Mouse (Mus musculus): ENCODE data around the gene Metrnl. TPM values are rescaled to one million over a fixed set of nuclear protein-coding genes. Genes with fewer than 3 reads are reported as not detected.

Metrnl gene
- polyA plus RNA-seq, 1 experiment from 2014 or later: 1.9 TPM

DNA sequence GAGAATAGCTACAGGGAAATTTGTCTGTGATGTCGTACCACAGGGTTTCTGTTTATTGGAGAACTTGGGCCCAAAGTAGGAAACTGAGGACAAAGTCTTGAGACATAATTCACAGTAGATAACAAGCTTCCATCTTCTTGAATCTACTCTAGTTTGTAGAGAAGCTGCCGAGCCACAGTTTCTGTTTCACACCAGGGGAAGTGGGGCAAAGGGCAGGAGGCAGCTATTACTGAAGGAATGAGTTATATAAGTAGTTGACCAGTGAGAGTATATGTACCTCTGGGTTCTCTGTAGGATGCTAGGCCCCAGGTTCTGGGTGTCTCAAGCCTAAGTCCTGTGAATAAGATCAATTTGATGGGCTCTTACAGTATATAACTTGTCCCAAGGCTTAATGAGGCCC lies 12.2 kb downstream of the Metrnl start:
- Histone ChIP-seq H3K27ac (no peak overlapping the region), H3K9ac (no peak overlapping the region), H3K4me1 (no peaks in the 10 kb centered on the region), H3K4me3 (no peak overlapping the region), H3K9me3 (replicated peaks) (no peaks in the 10 kb centered on the region), H3K27me3 (no peaks in the 10 kb centered on the region), H3K4me2 (no peak overlapping the region), H3K36me3 (ENCODE audit: poor library complexity, severe bottlenecking) (no peaks in the 10 kb centered on the region)
- no peak for ATAC-seq
- 88% methylated on average over 2 of the region's 2 CpGs for WGBS

DNA sequence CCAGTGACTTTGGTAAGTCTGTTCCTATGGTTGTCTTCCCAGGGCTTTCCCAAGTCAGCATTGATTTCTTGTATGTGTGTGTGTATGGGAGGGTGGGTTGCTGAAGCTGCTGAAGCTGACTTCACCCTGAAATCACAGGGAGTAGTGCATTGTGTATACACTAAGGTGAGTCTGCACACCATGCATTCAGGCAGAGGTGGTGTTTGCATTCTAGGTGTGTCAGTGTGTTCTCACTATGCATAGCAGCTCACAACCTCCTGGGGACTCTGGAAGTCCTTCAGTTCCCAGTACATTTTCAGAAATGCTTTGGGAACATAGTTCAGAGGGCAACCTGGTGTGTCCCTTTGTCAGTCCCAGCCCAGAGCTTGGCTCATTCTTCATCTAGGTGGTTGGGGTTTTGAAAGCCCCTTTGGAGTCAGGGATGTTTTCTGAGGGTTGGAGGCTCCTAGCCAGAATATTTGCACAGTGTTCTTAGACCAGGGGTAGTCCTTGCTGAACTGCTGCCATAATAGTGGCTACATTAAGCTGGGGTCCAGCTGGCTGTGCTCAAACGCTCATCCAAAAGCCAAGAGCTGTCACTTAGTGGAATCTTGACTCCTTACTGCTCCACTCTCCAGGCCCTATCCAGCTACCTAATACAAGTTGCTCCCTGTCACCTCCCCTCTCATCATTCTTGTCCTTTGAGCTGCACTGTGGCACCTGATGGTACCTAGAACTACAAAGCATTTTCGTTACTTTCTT lies 13.6 kb downstream of the Metrnl start:
- Histone ChIP-seq H3K9ac (no peak overlapping the region), H3K4me3 (no peak overlapping the region), H3K4me2 (no peak overlapping the region), H3K27me3 (no peaks in the 10 kb centered on the region), H3K36me3 (ENCODE audit: poor library complexity, severe bottlenecking) (no peaks in the 10 kb centered on the region), H3K9me3 (replicated peaks) (no peaks in the 10 kb centered on the region), H3K4me1 (no peaks in the 10 kb centered on the region), H3K27ac (no peak overlapping the region)
- WGBS: 78% methylated on average over 2 of the region's 2 CpGs
- ATAC-seq: no peak

DNA sequence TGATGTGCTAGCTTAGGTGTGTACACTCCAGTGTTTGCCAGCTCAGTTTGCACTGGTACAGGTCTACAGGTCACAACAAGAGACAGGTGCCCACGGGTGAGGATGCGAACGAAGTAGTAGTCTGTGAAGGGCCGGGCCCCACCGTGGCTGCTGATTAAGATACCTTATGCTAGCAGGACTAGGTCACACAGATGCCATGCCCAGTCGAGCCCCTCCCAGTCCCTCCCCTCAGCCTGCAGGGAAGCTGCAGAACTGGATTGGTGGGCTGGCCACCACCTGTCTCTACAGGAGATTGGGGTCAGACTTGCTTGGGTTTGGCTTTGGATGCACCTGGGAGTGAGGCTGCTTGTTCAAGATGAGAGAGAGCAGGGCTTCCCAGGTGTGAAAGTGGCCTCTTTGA lies 16.4 kb downstream of the Metrnl start:
- WGBS: 63% methylated on average over 6 of the region's 6 CpGs
- no peak for ATAC-seq
- H3K9me3 ChIP-seq (replicated peaks): no peaks in the 10 kb centered on the region

DNA sequence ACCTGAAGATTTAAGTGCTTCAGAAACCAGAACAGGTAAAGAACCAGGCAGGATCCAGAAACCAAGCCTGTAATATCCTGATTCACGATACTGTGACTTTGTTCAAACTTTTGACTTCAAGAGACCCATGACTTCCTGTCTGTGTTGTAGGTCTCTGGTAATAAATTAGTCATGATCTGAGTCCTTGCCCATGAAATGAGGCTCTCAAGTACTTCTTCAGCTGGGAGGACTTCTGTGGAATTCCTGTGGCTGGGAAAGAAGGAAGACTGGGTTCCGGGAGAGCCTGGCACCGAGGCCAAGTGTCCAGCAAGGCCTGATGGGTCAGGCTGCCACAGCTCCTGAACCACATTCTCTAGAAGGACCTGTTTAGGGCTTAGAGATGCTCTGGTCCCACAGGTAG lies 19.4 kb downstream of the Metrnl start:
- Histone ChIP-seq H3K36me3 (ENCODE audit: poor library complexity, severe bottlenecking) (no peaks in the 10 kb centered on the region), H3K9me3 (replicated peaks) (no peaks in the 10 kb centered on the region), H3K27ac (no peak overlapping the region), H3K4me2 (no peak overlapping the region), H3K9ac (no peak overlapping the region), H3K4me3 (no peak overlapping the region), H3K4me1 (no peaks in the 10 kb centered on the region), H3K27me3 (no peaks in the 10 kb centered on the region)
- ATAC-seq: no peak
- WGBS: 95% methylated on average over 3 of the region's 3 CpGs

More for the DNA sequence above, 16.4 kb downstream of the Metrnl start:
- Histone ChIP-seq H3K4me1 (no peaks in the 10 kb centered on the region), H3K36me3 (ENCODE audit: poor library complexity, severe bottlenecking) (no peaks in the 10 kb centered on the region), H3K27ac (no peak overlapping the region), H3K9ac (no peak overlapping the region), H3K4me2 (no peak overlapping the region), H3K27me3 (no peaks in the 10 kb centered on the region), H3K4me3 (no peak overlapping the region)

DNA sequence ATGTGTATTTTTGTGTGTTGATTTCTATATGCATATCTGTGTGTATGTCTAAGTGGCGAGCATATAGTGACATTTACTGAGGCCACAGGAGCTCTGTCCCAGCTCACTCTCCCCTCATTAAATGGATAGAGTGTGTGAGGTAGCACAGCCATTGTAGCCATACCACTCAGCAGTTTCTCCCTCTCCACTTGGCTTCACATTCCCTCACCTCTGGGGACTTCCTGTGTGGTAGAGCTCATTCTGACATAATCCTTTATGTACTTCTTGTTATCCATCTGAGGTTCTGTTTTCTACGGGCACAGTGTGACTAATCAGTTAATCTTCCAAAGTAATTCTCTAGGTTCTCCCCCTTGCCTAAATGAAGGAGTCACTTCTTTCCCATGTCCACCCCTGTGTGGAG lies 21.1 kb downstream of the Metrnl start:
- no peak overlapping the region for H3K4me3 ChIP-seq
- no peak for ATAC-seq
- no peak overlapping the region for H3K27ac ChIP-seq

DNA sequence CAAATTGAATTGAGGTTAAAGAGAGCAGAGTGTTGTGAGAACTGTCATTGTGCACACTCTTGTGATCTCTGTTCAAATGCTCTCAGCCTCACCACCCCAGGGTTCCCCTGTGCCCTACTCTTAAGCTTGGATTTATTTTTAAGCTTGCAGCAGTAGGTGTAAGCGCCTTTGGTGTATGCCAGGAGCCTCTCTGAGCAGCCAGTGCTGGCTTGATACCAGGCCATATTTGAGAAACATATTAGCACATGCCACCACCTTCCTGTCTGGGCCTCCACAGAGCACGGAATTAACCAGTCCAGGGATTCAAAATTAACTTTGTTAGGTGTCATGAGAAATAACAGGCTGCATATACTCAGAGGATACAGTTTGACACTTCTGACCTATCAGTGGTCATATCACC lies 25.3 kb downstream of the Metrnl start:
- no peak overlapping the region for H3K4me3 ChIP-seq
- H3K4me2 ChIP-seq: no peak overlapping the region
- whole genome bisulfite sequencing: 82% methylated on average over 2 of the region's 2 CpGs
- ATAC-seq: no peak
- no peaks in the 10 kb centered on the region for H3K27me3 ChIP-seq
- no peak overlapping the region for H3K9ac ChIP-seq
- no peak overlapping the region for H3K27ac ChIP-seq
- H3K36me3 ChIP-seq (ENCODE audit: poor library complexity, severe bottlenecking): no peaks in the 10 kb centered on the region
- H3K9me3 ChIP-seq (replicated peaks): no peaks in the 10 kb centered on the region
- H3K4me1 ChIP-seq: no peaks in the 10 kb centered on the region

More for the DNA sequence above, 21.1 kb downstream of the Metrnl start:
- no peaks in the 10 kb centered on the region for H3K36me3 ChIP-seq (ENCODE audit: poor library complexity, severe bottlenecking)
- H3K9ac ChIP-seq: no peak overlapping the region
- 80% methylated on average over 2 of the region's 2 CpGs for WGBS
- no peaks in the 10 kb centered on the region for H3K9me3 ChIP-seq (replicated peaks)
- H3K27me3 ChIP-seq: no peaks in the 10 kb centered on the region
- H3K4me1 ChIP-seq: no peaks in the 10 kb centered on the region
- no peak overlapping the region for H3K4me2 ChIP-seq

DNA sequence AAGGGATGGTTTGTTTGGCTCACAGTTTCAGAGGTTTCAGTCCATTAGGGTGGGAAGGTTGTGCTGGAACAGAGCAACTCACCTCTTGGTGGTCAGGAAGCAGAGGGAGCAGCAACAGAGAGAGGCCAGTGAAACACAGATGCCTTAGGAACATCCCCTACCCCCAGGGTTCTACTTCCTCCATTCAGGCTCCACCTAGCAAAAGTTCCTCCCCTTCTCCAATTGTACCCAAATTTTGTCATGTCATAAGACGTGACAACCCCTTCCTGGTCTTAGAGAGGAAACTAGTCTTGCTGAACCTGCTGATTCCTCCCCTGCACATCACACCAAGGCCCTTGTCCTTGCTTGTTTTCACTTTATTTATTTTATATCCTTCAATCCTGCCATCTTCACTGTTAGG lies 32.8 kb downstream of the Metrnl start:
- H3K36me3 ChIP-seq (ENCODE audit: poor library complexity, severe bottlenecking): no peaks in the 10 kb centered on the region
- WGBS: 69% methylated on average over 1 of the region's 1 CpGs
- ATAC-seq: no peak
- no peak overlapping the region for H3K4me2 ChIP-seq
- H3K4me1 ChIP-seq: no peaks in the 10 kb centered on the region
- no peaks in the 10 kb centered on the region for H3K27me3 ChIP-seq
- no peak overlapping the region for H3K9ac ChIP-seq
- no peaks in the 10 kb centered on the region for H3K9me3 ChIP-seq (replicated peaks)
- H3K27ac ChIP-seq: no peak overlapping the region
- no peak overlapping the region for H3K4me3 ChIP-seq

DNA sequence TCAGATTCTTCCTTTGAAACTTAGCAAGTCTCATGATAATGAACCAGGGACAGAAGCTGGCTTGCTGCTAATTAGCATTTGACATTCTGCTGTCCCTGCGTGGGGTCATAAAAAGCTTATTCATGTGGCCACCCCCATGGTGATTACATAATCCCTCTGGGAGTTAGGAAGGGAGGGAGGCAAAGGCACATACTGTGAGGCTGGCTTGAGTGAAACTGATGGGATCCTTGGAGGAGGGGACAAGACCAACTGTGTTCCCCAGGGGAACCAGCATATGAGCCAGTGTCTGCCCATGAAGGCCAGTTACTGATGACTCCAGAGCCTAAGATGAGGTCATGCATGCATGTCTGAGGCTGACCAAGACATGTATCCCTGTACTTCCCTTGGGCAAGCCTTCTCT lies 33.5 kb downstream of the Metrnl start:
- H3K36me3 ChIP-seq (ENCODE audit: poor library complexity, severe bottlenecking): no peaks in the 10 kb centered on the region
- 4% methylated on average over 1 of the region's 1 CpGs for WGBS

GRCm38 (mm10) chr11:121738616-121739015 lies 37.3 kb downstream of the Metrnl start:
- Histone ChIP-seq H3K4me1 (no peaks in the 10 kb centered on the region), H3K9me3 (replicated peaks) (no peaks in the 10 kb centered on the region), H3K27ac (no peak overlapping the region)

More for the DNA sequence above, 33.5 kb downstream of the Metrnl start:
- ATAC-seq: no peak
- H3K9ac ChIP-seq: no peak overlapping the region
- H3K27ac ChIP-seq: no peak overlapping the region
- no peak overlapping the region for H3K4me3 ChIP-seq
- no peaks in the 10 kb centered on the region for H3K4me1 ChIP-seq
- H3K9me3 ChIP-seq (replicated peaks): no peaks in the 10 kb centered on the region
- H3K27me3 ChIP-seq: no peaks in the 10 kb centered on the region
- no peak overlapping the region for H3K4me2 ChIP-seq

GRCm38 (mm10) chr11:121740906-121741305 lies 39.6 kb downstream of the Metrnl start:
- H3K9ac ChIP-seq: no peak overlapping the region

More at GRCm38 (mm10) chr11:121738616-121739015, 37.3 kb downstream of the Metrnl start:
- no peaks in the 10 kb centered on the region for H3K36me3 ChIP-seq (ENCODE audit: poor library complexity, severe bottlenecking)
- no peaks in the 10 kb centered on the region for H3K27me3 ChIP-seq
- 61% methylated on average over 3 of the region's 3 CpGs for WGBS
- no peak overlapping the region for H3K9ac ChIP-seq
- H3K4me3 ChIP-seq: no peak overlapping the region
- ATAC-seq: no peak
- H3K4me2 ChIP-seq: no peak overlapping the region

DNA sequence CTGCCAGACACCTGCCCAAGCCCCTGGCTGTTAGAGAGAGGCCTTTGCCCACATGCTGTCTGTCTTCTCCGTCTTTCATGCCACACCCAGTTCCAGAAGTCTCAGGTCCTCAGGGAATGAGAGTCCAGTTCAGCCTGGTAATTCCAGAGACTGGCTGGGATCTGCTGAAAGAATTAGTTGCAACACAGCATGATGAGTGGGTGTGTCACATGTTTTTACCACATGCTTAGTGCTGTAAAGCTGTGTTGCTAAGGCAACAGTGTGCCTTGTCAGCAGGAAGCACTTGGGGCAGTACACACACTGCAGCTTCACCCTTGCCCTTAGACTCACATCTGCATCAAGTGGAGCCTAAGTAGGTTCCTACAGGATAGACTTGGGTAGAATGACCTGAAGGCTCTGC lies 40.1 kb downstream of the Metrnl start:
- WGBS: 74% methylated on average over 1 of the region's 1 CpGs
- ATAC-seq: no peak
- H3K36me3 ChIP-seq (ENCODE audit: poor library complexity, severe bottlenecking): no peaks in the 10 kb centered on the region
- no peaks in the 10 kb centered on the region for H3K4me1 ChIP-seq
- no peak overlapping the region for H3K9ac ChIP-seq
- H3K4me3 ChIP-seq: no peak overlapping the region
- H3K9me3 ChIP-seq (replicated peaks): no peaks in the 10 kb centered on the region
- H3K27ac ChIP-seq: no peak overlapping the region
- no peaks in the 10 kb centered on the region for H3K27me3 ChIP-seq
- no peak overlapping the region for H3K4me2 ChIP-seq

More at GRCm38 (mm10) chr11:121740906-121741305, 39.6 kb downstream of the Metrnl start:
- Histone ChIP-seq H3K4me3 (no peak overlapping the region), H3K4me2 (no peak overlapping the region), H3K4me1 (no peaks in the 10 kb centered on the region), H3K36me3 (ENCODE audit: poor library complexity, severe bottlenecking) (no peaks in the 10 kb centered on the region), H3K27me3 (no peaks in the 10 kb centered on the region), H3K27ac (no peak overlapping the region), H3K9me3 (replicated peaks) (no peaks in the 10 kb centered on the region)
- 54% methylated on average over 1 of the region's 1 CpGs for whole genome bisulfite sequencing
- ATAC-seq: no peak

GRCm38 (mm10) chr11:121743113-121743512 lies 41.8 kb downstream of the Metrnl start:
- H3K27me3 ChIP-seq: no peaks in the 10 kb centered on the region
- no peaks in the 10 kb centered on the region for H3K4me1 ChIP-seq

More at GRCm38 (mm10) chr11:121743113-121743512, 41.8 kb downstream of the Metrnl start:
- Histone ChIP-seq H3K9me3 (replicated peaks) (no peaks in the 10 kb centered on the region), H3K36me3 (ENCODE audit: poor library complexity, severe bottlenecking) (no peaks in the 10 kb centered on the region), H3K9ac (no peak overlapping the region), H3K27ac (no peak overlapping the region), H3K4me3 (no peak overlapping the region), H3K4me2 (no peak overlapping the region)
- ATAC-seq: no peak
- 74% methylated on average over 1 of the region's 1 CpGs for WGBS

All from forebrain, embryonic 13.5 days (tissue).